Mouse (Mus musculus) liver, embryonic 14.5 days (tissue): ENCODE measurements around the gene Olfr424. TPM values are rescaled to one million over a fixed set of nuclear protein-coding genes. Genes with fewer than 3 reads are reported as not detected.

ENCODE experiments used
- ATAC-seq: fragments of 200-750 bp; cut with Nextera tagmentation; 2 replicates; pipeline ENCODE4 v1.8.0; 2017; ENCODE audit warnings: moderate number of reproducible peaks, mild to moderate bottlenecking, moderate library complexity; ENCODE audit not compliant: insufficient read depth
- DNase-seq, 3 experiments: peaks; one replicate each; pipeline ENCODE4 v3.0.0-alpha.2; 2012 to 2013; ENCODE audit warnings: low read depth in 3 of 3, low spot score in 3 of 3
- H3K27ac ChIP-seq: fragments of 300-500 bp; sonication (generic); 2 replicates; pipeline ENCODE4 v1.5.1; 2014; ENCODE audit warnings: moderate library complexity, mild to moderate bottlenecking, control low read depth, inconsistent platforms
- H3K27me3 ChIP-seq: fragments of 300-500 bp; sonication (generic); 2 replicates; pipeline ENCODE4 v1.6.1; 2014; ENCODE audit warnings: mild to moderate bottlenecking, low read length, moderate library complexity; ENCODE audit not compliant: control insufficient read depth, insufficient read depth
- H3K36me3 ChIP-seq: fragments of 300-500 bp; sonication (generic); replicated peaks from 2 replicates; pipeline ENCODE4 v1.6.1; 2014; ENCODE audit warnings: low read depth; ENCODE audit not compliant: control insufficient read depth, insufficient read depth
- H3K4me1 ChIP-seq, 2 experiments: fragments of 200-500 bp in 1 of 2; fragments of 300-500 bp in 1 of 2; sonication (generic) in 1 of 2; replicated peaks; 2 replicates each; pipeline ENCODE4 v1.6.1; 2012 to 2014; ENCODE audit warnings: antibody characterized with exemption in 1 of 2, inconsistent platforms in 1 of 2, low read length in 1 of 2; ENCODE audit not compliant: control insufficient read depth in 2 of 2, insufficient read depth in 2 of 2
- H3K4me2 ChIP-seq: fragments of 300-500 bp; sonication (generic); 2 replicates; pipeline ENCODE4 v1.6.1; 2014; ENCODE audit warnings: low read depth, mild to moderate bottlenecking, control low read depth, moderate library complexity
- H3K4me3 ChIP-seq, 2 experiments: fragments of 200-500 bp in 1 of 2; fragments of 300-500 bp in 1 of 2; sonication (generic) in 1 of 2; 2 replicates each; pipeline ENCODE4 v1.5.1; 2012 to 2014; ENCODE audit warnings: low read depth in 2 of 2, low read length in 2 of 2, mild to moderate bottlenecking in 2 of 2, control low read depth in 1 of 2, inconsistent platforms in 1 of 2, moderate library complexity in 1 of 2; ENCODE audit not compliant: insufficient read depth in 1 of 2
- H3K9ac ChIP-seq: fragments of 300-500 bp; sonication (generic); replicated peaks from 2 replicates; pipeline ENCODE4 v1.6.1; 2014; ENCODE audit warnings: mild to moderate bottlenecking, control low read depth, moderate library complexity
- H3K9me3 ChIP-seq: fragments of 300-500 bp; sonication (generic); 2 replicates; pipeline ENCODE4 v1.6.1; 2016; ENCODE audit warnings: low read length, mixed read lengths; ENCODE audit not compliant: control insufficient read depth
- CTCF ChIP-seq: IDR thresholded peaks from 2 replicates; pipeline ENCODE4 v1.5.1; 2016; ENCODE audit warnings: antibody characterized with exemption, low read depth, control low read depth
- EP300 ChIP-seq: IDR thresholded peaks from 2 replicates; pipeline ENCODE4 v1.6.1; 2016; ENCODE audit warnings: antibody characterized with exemption, low read depth
- WGBS: fragments of 180-500 bp; shearing (Covaris S2); extraction: QIAGEN DNeasy Blood & Tissue Kit; methylation state at CpG from one replicate; pipeline ENCODE4 v1.1.7; 2014; ENCODE audit not compliant: insufficient replicate concordance; 5-methylcytosine and 5-hydroxymethylcytosine counted together
- polyA plus RNA-seq, 2 experiments: library from polyadenylated mRNA; depleted of rRNA in 1 of 2; stranded (reverse) in 1 of 2; unstranded in 1 of 2; fragments of >200 nt; fragmentation: Nextera tagmentation in 1 of 2; extraction: Ambion mirVana in 1 of 2; gene quantifications; 2 replicates each; pipeline versions ENCODE4 v1.2.1 to v1.2.3; 2012 to 2014

The Olfr424 gene
- polyA plus RNA-seq (2012; rRNA removed) = not detected in 2 replicates
- polyA plus RNA-seq (2014; fragmentation: Nextera tagmentation; extraction: Ambion mirVana) = not detected in 2 replicates

DNA sequence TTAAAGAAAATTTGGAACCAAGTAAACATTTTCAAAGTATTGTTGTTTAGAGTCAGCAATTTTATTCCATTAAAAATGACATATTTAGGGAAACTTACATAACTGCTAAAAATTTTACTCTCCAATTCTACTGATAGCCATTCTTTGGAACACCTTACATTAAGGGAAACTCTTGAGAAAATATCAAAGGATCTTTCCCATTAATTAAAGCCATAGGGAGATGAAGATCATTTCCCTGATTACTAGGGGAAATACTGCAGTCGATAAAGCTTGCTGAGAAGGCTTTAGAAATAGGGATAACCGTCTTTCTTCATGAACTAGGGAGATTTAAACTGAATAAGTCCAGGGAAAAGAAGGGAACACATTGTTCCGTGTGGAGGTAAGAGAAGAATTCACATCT is at the start of gene Olfr424:
Olfr424 (plus strand) TSS at position 301 of the 400 bp plus-strand sequence.
- H3K27ac ChIP-seq = no peak within 1 kb of the TSS
- ATAC-seq (no peak), DNase-seq (no peak)
- no peak within 1 kb of the TSS for H3K4me3 ChIP-seq
- H3K36me3 ChIP-seq = no peaks in the 10 kb centered on the region
- 55% methylated on average over 3 of the region's 3 CpGs for WGBS
- no peaks in the 10 kb centered on the region for H3K27me3 ChIP-seq
- H3K9ac ChIP-seq = no peak within 1 kb of the TSS
- no peak within 1 kb of the TSS for H3K4me2 ChIP-seq
- H3K4me1 ChIP-seq = no peaks in the 10 kb centered on the region
- TF ChIP-seq EP300 (no peak), CTCF (no peak)
- H3K9me3 ChIP-seq = no peaks in the 10 kb centered on the region

DNA sequence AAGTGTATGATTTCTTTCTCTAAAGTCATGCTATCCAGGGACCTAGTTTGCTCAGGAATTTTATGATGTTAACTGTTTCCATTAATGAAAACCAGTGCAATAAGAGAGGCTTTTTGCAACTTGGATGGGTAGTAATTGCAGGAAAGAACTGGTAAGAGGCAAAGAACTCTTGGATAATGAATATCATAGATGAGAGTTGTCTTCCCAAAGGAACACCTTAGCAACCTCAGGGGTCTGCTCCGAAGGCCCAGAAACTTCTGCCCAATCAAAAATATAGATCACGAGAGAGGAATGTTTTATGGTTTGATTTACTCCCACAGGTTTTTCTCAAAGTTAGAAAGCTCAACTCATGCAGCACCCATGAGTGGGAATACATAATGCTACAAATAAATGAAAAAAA is 47.3 kb upstream of the Olfr424 start, which contains the start of gene Olfr429:
Olfr429 (plus strand) TSS at position 301 of the 400 bp plus-strand sequence.
- Histone ChIP-seq H3K27me3 (no peaks in the 10 kb centered on the region), H3K27ac (no peak within 1 kb of the TSS), H3K4me1 (no peaks in the 10 kb centered on the region), H3K9ac (no peak within 1 kb of the TSS), H3K4me2 (no peak within 1 kb of the TSS), H3K9me3 (no peaks in the 10 kb centered on the region), H3K4me3 (no peak within 1 kb of the TSS), H3K36me3 (no peaks in the 10 kb centered on the region)
- 68% methylated on average over 2 of the region's 2 CpGs for WGBS
- DNase-seq = no peak
- no peak for TF ChIP-seq CTCF
- TF ChIP-seq EP300 = no peak
- ATAC-seq = no peak

DNA sequence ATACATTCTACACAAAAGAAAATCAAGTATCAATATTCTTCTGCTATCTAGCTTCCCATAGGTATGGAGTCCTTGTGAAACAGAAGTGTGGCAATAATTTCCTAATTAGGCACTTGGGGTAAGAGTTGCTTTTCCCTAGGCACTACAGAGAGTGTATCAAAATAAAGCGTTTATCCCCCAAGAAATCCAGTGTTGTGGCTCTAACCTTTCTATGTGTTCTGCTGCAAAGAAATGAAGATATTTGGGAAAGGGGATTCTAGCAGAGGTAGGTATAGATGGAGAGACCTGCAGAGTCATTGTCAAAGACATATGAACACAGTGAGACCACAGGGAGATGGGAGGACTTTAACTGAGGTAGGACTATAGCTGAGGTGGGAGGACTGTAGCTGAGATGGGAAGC is 34.7 kb upstream of the Olfr424 start, which contains the start of gene Olfr427:
Olfr427 (plus strand) TSS at position 301 of the 400 bp plus-strand sequence.
- H3K4me2 ChIP-seq = no peak within 1 kb of the TSS
- H3K9ac ChIP-seq = no peak within 1 kb of the TSS
- 65% methylated on average over 1 of the region's 1 CpGs for WGBS
- H3K27me3 ChIP-seq = no peaks in the 10 kb centered on the region
- ATAC-seq (no peak), DNase-seq (no peak)
- H3K36me3 ChIP-seq = no peaks in the 10 kb centered on the region
- TF ChIP-seq CTCF = no peak
- no peak for TF ChIP-seq EP300
- H3K9me3 ChIP-seq = no peaks in the 10 kb centered on the region
- H3K4me1 ChIP-seq = no peaks in the 10 kb centered on the region
- H3K4me3 ChIP-seq = no peak within 1 kb of the TSS
- no peak within 1 kb of the TSS for H3K27ac ChIP-seq

DNA sequence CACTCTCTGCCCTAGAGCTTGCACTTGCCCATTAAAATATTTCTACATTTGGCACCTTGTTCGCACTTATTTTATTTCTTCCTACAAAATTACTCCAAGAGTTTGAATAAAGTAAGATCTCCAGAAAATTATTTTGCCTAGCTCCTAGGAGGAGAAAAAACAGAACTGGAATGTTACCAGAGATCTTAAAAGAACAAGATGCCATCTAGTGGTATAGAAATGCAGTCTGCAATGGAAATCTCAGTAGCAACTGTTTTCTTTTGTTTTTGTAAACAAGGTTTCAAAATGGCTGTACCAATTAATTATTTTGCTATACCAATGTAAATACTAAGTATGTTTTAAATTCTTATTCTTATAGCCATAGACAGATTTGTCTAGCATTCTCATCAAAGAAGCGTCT is 27.6 kb upstream of the Olfr424 start:
- no peak overlapping the region for H3K4me2 ChIP-seq
- no peaks in the 10 kb centered on the region for H3K4me1 ChIP-seq
- no peak overlapping the region for H3K9ac ChIP-seq
- H3K4me3 ChIP-seq = no peak overlapping the region
- TF ChIP-seq CTCF (no peak), EP300 (no peak)
- 35% methylated on average over 2 of the region's 2 CpGs for WGBS
- H3K36me3 ChIP-seq = no peaks in the 10 kb centered on the region
- ATAC-seq (no peak), DNase-seq (no peak)
- H3K9me3 ChIP-seq = no peaks in the 10 kb centered on the region
- H3K27me3 ChIP-seq = no peaks in the 10 kb centered on the region
- H3K27ac ChIP-seq = no peak overlapping the region

DNA sequence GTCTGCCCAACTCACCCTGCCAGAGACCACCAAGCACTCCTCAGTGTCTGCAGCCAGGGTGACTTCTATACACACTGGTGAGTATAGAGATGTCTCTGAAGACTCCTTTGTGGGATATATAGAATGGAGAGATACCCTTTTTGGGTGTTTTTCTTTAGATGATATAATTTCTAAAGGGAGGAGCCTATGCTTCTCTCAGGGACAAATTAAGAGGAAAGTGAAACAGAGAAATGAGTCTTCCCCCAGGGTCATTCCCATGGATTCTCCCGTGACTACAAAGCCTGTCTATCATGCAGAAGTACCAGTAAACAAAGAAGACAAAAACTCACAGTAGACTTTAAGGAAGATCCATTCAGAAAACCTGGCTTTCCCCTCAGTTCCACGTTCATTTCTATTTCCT is 10.3 kb upstream of the Olfr424 start, which contains the start of gene Olfr231:
Olfr231 (minus strand) TSS at position 101 of the 400 bp plus-strand sequence.
- 45% methylated on average over 2 of the region's 2 CpGs for WGBS
- Histone ChIP-seq H3K27ac (no peak within 1 kb of the TSS), H3K36me3 (no peaks in the 10 kb centered on the region), H3K9me3 (no peaks in the 10 kb centered on the region), H3K4me3 (no peak within 1 kb of the TSS), H3K9ac (no peak within 1 kb of the TSS), H3K4me1 (no peaks in the 10 kb centered on the region), H3K27me3 (no peaks in the 10 kb centered on the region), H3K4me2 (no peak within 1 kb of the TSS)
- TF ChIP-seq CTCF = no peak
- ATAC-seq (no peak), DNase-seq (no peak)
